Mouse (Mus musculus) myocyte (in vitro differentiated cells): ENCODE results near the gene Nmral1.

Experiments
- CEBPB ChIP-seq: IDR thresholded peaks from 2 replicates; pipeline ENCODE4 v1.6.1; 2011; ENCODE audit warnings: mild to moderate bottlenecking, moderate library complexity; ENCODE audit not compliant: poor library complexity, insufficient read depth, severe bottlenecking
- E2F4 ChIP-seq: IDR thresholded peaks from one replicate; pipeline ENCODE4 v1.6.1; 2011; ENCODE audit warnings: mild to moderate bottlenecking, control low read depth, moderate library complexity; ENCODE audit not compliant: insufficient read depth
- MAX ChIP-seq: IDR thresholded peaks from one replicate; pipeline ENCODE4 v1.6.1; 2011; ENCODE audit warnings: low read depth, mild to moderate bottlenecking, control low read depth
- MYOD1 ChIP-seq, 3 experiments: IDR thresholded peaks; one replicate each; pipeline ENCODE4 v1.6.1; 2011; ENCODE audit warnings: control low read depth in 2 of 3, low read depth in 2 of 3, mild to moderate bottlenecking in 2 of 3, moderate library complexity in 1 of 3; ENCODE audit not compliant: insufficient read length in 2 of 3, control insufficient read depth in 1 of 3
- MYOG ChIP-seq, 3 experiments: IDR thresholded peaks; one replicate each; pipeline ENCODE4 v1.6.1; 2011; ENCODE audit warnings: control low read depth in 2 of 3, low read depth in 2 of 3, mild to moderate bottlenecking in 2 of 3; ENCODE audit not compliant: insufficient read length in 2 of 3, control insufficient read depth in 1 of 3, insufficient read depth in 1 of 3
- POLR2A ChIP-seq: IDR thresholded peaks from one replicate; pipeline ENCODE4 v1.6.1; 2011; ENCODE audit warnings: low read depth, mild to moderate bottlenecking, control low read depth, moderate library complexity; ENCODE audit not compliant: insufficient read length
- POLR2AphosphoS2 ChIP-seq: IDR thresholded peaks from one replicate; pipeline ENCODE4 v1.6.1; 2011; ENCODE audit warnings: low read depth, control low read depth; ENCODE audit not compliant: insufficient read length
- REST ChIP-seq: IDR thresholded peaks from one replicate; pipeline ENCODE4 v1.6.1; 2011; ENCODE audit warnings: mild to moderate bottlenecking, control low read depth, moderate library complexity; ENCODE audit not compliant: insufficient read depth, insufficient read length
- SRF ChIP-seq: IDR thresholded peaks from one replicate; pipeline ENCODE4 v1.6.1; 2011; ENCODE audit warnings: low read depth; ENCODE audit not compliant: control insufficient read depth, insufficient read length
- TCF12 ChIP-seq: IDR thresholded peaks from one replicate; pipeline ENCODE4 v1.6.1; 2011; ENCODE audit warnings: mild to moderate bottlenecking, control low read depth; ENCODE audit not compliant: poor library complexity, insufficient read depth, severe bottlenecking
- TCF3 ChIP-seq: IDR thresholded peaks from one replicate; pipeline ENCODE4 v1.6.1; 2011; ENCODE audit warnings: low read depth, control low read depth; ENCODE audit not compliant: insufficient read length
- USF1 ChIP-seq: IDR thresholded peaks from one replicate; pipeline ENCODE4 v1.6.1; 2011; ENCODE audit warnings: low read depth, mild to moderate bottlenecking, control low read depth, moderate library complexity

DNA sequence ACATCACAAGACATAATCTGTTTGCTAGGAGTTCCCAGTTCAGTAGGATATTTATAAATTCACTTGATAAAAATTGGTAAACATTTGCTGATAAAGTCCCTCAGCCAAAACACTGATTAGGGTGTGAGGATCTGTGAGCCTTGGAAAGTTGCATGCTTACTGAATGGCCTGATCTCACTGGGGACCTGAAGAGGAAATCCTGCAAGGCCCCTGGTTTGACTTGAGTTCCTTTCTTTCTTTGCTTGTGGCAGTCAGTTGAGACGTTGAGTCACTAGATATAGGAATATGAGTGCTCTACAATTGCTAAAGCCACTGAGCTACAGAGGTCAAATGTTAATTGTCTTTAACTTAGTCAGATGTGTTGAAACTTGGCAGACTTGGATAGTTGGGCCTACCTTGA, 8.8 kb upstream of the Nmral1 start:
- no peak for TF ChIP-seq POLR2A
- TF ChIP-seq E2F4, result no peak
- no peak for TF ChIP-seq POLR2AphosphoS2
- TF ChIP-seq TCF3, result no peak
- TF ChIP-seq MAX, result no peak
- no peak for TF ChIP-seq TCF12
- TF ChIP-seq MYOD1 (IDR thresholded peaks at IDR 0.05; ENCODE audit: control insufficient read depth in 1 of 3, insufficient read length in 2 of 3, low read depth in 2 of 3), result no peak
- no peak for TF ChIP-seq USF1
- no peak for TF ChIP-seq MYOG (IDR thresholded peaks at IDR 0.05; ENCODE audit: control insufficient read depth in 1 of 3, insufficient read depth in 1 of 3, insufficient read length in 2 of 3, low read depth in 2 of 3)
- no peak for TF ChIP-seq REST
- TF ChIP-seq CEBPB, result no peak
- no peak for TF ChIP-seq SRF
